Mouse (Mus musculus): ENCODE results near the gene Rnf214.
A peak's percentile ranks its signal among the peaks of the same experiment; 100 is the strongest.
"Not testable (repeated sequence)": the region's sequence is repeated elsewhere in the genome, so short reads cannot be mapped to it uniquely, and the experiment has no call there.

Gene Rnf214

GRCm38 (mm10) chr9:45849528-45850408 lies 56.9 kb downstream of the Rnf214 start:
- DNase-seq = peak; percentile 51

- no peak for DNase-seq
Observed at GRCm38 (mm10) chr9:45846891-45847460, 59.7 kb downstream of the Rnf214 start.

GRCm38 (mm10) chr9:45846176-45846575 lies 60.5 kb downstream of the Rnf214 start:
- DNase-seq = not testable (repeated sequence)

GRCm38 (mm10) chr9:45845541-45845940 lies 61.2 kb downstream of the Rnf214 start:
- DNase-seq = no peak

- DNase-seq = no peak
Observed at GRCm38 (mm10) chr9:45843780-45844179, 62.9 kb downstream of the Rnf214 start.

- no peak for DNase-seq
Observed at GRCm38 (mm10) chr9:45843007-45843406, 63.7 kb downstream of the Rnf214 start.

GRCm38 (mm10) chr9:45841458-45841857 lies 65.3 kb downstream of the Rnf214 start:
- no peak for DNase-seq

GRCm38 (mm10) chr9:45840331-45840730 lies 66.4 kb downstream of the Rnf214 start:
- DNase-seq = no peak

- no peak for DNase-seq
Observed at GRCm38 (mm10) chr9:45839982-45840300, 66.8 kb downstream of the Rnf214 start.

GRCm38 (mm10) chr9:45839139-45839981 lies 67.4 kb downstream of the Rnf214 start:
- no peak for DNase-seq

GRCm38 (mm10) chr9:45838434-45839138 lies 68.1 kb downstream of the Rnf214 start, which contains the start of gene Bace1:
Gene Bace1 (plus strand): TSS chr9:45838580.
- peak; percentile 93 for DNase-seq

- DNase-seq = no peak
Observed at GRCm38 (mm10) chr9:45838069-45838433, 68.7 kb downstream of the Rnf214 start.

GRCm38 (mm10) chr9:45833461-45833860 lies 73.2 kb downstream of the Rnf214 start:
- no peak for DNase-seq

GRCm38 (mm10) chr9:45832898-45833297 lies 73.8 kb downstream of the Rnf214 start:
- no peak for DNase-seq

- DNase-seq = peak; percentile 76
Observed at GRCm38 (mm10) chr9:45829107-45829506, 77.6 kb downstream of the Rnf214 start.

- peak; percentile 93 for DNase-seq
Observed at GRCm38 (mm10) chr9:45828291-45828963, 78.3 kb downstream of the Rnf214 start, which contains the start of gene Cep164. Gene Cep164 (minus strand): TSS chr9:45828691.

GRCm38 (mm10) chr9:45827663-45828290 lies 78.9 kb downstream of the Rnf214 start:
- DNase-seq = no peak

GRCm38 (mm10) chr9:45818406-45819011 lies 88.2 kb downstream of the Rnf214 start:
- no peak for DNase-seq

GRCm38 (mm10) chr9:45815525-45815924 lies 91.2 kb downstream of the Rnf214 start:
- no peak for DNase-seq

- DNase-seq = peak; percentile 51
Observed at GRCm38 (mm10) chr9:45815113-45815512, 91.6 kb downstream of the Rnf214 start.

Data from layer of hippocampus, adult 9-11 months (tissue).